Mouse (Mus musculus) activated CD4-positive, CD25-positive, alpha-beta regulatory T cell, adult 4 months (primary cell): ENCODE results near the gene Serpinb3d. TPM values are rescaled to one million over a fixed set of nuclear protein-coding genes. Genes with fewer than 3 reads are reported as not detected.
"Not testable (repeated sequence)": the region's sequence is repeated elsewhere in the genome, so short reads cannot be mapped to it uniquely, and the experiment has no call there.

ENCODE experiments used
- ATAC-seq: one replicate; pipeline ENCODE4 v1.8.0; 2017
- polyA plus RNA-seq, 2 experiments: library from polyadenylated mRNA; unstranded; fragments of 100-300 nt; shearing (Covaris generic); gene quantifications; one replicate each; pipeline ENCODE4 v1.2.1; 2017

Serpinb3d gene
- polyA plus RNA-seq: not detected

GRCm38 (mm10) chr1:107083406-107083805 lies at the start of gene Serpinb3d:
Gene Serpinb3d, minus strand, starts transcription at chr1:107083506.
- ATAC-seq: no peak

- ATAC-seq: not testable (repeated sequence)
These were observed 44.1 kb upstream of the Serpinb3d start for GRCm38 (mm10) chr1:107127453-107127852.

GRCm38 (mm10) chr1:107098417-107098816 lies 15.1 kb upstream of the Serpinb3d start:
- ATAC-seq: no peak

- ATAC-seq: no peak
These were observed 31.1 kb downstream of the Serpinb3d start, which contains the start of gene Serpinb3a for GRCm38 (mm10) chr1:107052203-107052602. Gene Serpinb3a, minus strand, starts transcription at chr1:107052303.

GRCm38 (mm10) chr1:107034236-107034635 lies 49.1 kb downstream of the Serpinb3d start:
- not testable (repeated sequence) for ATAC-seq

Other genes starting within 250 kb of the Serpinb3d start
- not detected for gene Serpinb5, start 222.3 kb downstream of the Serpinb3d start, polyA plus RNA-seq
- gene Serpinb12, start 149.1 kb downstream of the Serpinb3d start, polyA plus RNA-seq: not detected
- not detected for gene Serpinb13, start 102.5 kb downstream of the Serpinb3d start, polyA plus RNA-seq
- gene Serpinb3a, start 31.2 kb downstream of the Serpinb3d start, polyA plus RNA-seq: not detected
- gene Serpinb3b, start 194.9 kb upstream of the Serpinb3d start, polyA plus RNA-seq: not detected
- not detected for gene Serpinb3c, start 194.9 kb upstream of the Serpinb3d start, polyA plus RNA-seq